Mouse (Mus musculus) ES-Bruce4 (cell line): Measurements from ENCODE around the gene Spag16.

Experiments used
- CTCF ChIP-seq: IDR thresholded peaks from one replicate; pipeline ENCODE4 v1.8.1; 2011; ENCODE audit warnings: low read depth, low read length
- EP300 ChIP-seq: IDR thresholded peaks from 2 replicates; pipeline ENCODE4 v1.6.1; 2011; ENCODE audit warnings: low read depth, low read length; ENCODE audit not compliant: insufficient read depth
- POLR2A ChIP-seq: IDR thresholded peaks from one replicate; pipeline ENCODE4 v1.8.1; 2011; ENCODE audit warnings: low read length; ENCODE audit not compliant: insufficient read depth

GRCm38 (mm10) chr1:70078806-70079205 lies 252.0 kb downstream of the Spag16 start:
- TF ChIP-seq CTCF (no peak), POLR2A (no peak), EP300 (no peak)
